Mouse (Mus musculus) testis, postnatal 14 days (tissue): ENCODE results near the gene Mucl1.
"Not testable (repeated sequence)": the region's sequence is repeated elsewhere in the genome, so short reads cannot be mapped to it uniquely, and the experiment has no call there.

Experiments
- DNase-seq: peaks from one replicate; pipeline ENCODE4 v3.0.0; 2021; ENCODE audit warnings: low spot score

Gene Mucl1

DNA sequence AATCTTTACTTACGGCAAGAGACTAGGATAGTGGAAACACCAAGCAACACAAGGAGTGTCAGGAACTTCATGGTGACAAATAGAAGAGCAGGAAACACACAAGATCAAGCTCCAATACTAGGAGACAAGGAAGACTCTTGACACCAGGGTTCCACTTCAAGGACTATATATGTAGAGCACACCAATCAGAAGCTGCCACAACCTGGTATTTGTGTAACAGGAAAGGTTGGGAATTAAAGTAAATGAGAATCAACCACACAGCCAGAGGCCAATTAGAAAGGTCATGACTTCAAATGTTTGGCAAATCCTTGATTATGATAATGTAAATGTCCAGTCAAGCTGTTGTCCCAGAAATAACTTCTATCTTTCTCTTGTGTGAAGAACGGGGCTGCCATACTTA is at the start of gene Mucl1:
Gene Mucl1 (minus strand): TSS at position 101 of the 400 bp plus-strand sequence.
- no peak for DNase-seq

DNA sequence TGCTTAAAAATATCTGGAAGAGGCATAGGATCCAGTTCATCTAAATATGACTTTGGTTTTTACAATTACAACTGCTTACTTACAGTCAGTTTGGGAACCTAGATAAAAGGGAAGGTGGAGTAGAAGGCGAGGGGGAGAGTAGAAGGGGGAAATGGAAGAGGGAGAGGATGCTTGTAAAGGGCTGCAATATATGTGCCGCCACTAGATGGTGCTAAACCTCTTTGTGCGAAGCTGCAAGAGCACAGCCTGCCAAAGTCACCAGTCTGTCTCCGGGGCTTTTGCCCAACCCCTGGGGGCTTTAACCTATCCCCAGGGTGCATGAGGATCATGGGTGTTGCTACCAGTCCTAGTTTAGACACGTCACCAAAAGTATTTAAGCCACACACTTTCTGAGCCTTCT is 11.6 kb upstream of the Mucl1 start:
- DNase-seq = not testable (repeated sequence)

DNA sequence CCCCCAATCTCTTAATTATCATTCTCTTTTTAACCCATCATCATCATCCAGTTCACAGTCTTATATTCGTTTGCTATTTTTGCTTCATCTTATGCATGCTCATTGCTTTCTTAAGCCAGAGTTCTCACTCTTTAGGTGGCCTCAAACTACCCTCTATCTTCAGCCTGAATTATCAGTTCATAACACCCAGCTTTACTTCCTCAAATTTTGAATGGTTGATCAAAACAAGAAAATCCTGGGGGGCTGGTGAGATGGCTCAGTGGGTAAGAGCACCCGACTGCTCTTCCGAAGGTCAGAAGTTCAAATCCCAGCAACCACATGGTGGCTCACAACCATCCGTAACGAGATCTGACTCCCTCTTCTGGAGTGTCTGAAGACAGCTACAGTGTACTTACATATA is 38.4 kb downstream of the Mucl1 start:
- not testable (repeated sequence) for DNase-seq
